Mouse (Mus musculus): ENCODE results near the gene Dnajc12.
"Not testable (repeated sequence)": the region's sequence is repeated elsewhere in the genome, so short reads cannot be mapped to it uniquely, and the experiment has no call there.

Gene Dnajc12

DNA sequence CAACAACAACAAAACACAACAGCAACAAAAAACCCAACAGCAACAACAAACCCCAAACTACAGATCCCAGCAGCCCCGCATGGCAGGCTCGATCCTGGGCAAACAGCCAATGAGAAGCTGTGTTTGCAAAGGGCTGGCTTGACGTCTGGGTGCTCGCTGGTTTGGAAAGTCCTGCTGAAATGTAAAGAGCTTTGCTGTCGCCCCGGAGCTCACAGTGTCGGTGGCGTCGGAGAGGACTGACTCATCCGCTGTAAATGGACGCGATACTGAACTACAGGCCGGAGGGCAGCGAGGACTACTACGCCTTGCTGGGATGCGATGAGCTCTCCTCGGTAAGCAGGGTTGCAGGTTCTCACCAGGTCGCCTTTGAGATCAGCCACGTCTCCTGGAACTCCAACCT is 4.2 kb downstream of the Dnajc12 start:
- DNase-seq (ENCODE audit: extremely low spot score) = peak; percentile 70

DNA sequence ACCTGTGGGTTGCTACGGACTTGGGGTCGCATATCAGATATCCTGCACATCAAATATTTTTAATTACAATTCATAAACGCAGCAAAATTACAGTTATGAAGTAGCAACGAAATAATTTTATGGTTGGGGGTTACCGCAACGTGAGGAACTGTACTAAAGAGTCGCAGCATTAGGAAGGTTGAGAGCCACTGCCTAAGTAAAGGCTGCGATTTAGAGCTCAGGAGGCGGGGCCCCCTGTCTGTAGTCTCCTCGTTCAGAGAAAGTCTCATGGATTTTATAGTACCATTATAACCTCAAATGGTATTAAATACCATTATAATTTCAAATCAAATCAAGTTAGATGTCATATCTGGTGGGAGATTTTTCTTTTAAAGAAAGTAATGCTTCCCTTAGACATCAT is 4.7 kb downstream of the Dnajc12 start:
- DNase-seq (ENCODE audit: extremely low spot score) = no peak

DNA sequence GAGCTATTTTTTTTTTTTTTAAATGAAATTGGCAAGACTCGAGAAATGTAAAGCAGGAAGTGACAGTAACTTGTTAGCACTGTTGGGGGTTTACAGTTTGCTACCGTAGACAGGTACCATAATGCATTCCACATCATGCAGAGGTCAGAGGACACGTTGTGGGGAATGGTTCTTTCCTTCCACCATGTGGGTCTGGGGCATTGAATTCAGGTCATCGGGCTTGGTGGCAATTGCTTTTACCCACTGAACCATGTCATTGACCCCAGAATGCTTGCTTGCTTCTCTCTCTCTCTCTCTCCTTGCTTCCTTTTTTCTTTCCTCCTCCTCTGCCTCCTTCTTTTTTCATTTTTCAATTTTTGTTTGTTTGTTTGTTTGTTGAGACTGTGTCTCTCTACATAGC is 6.7 kb downstream of the Dnajc12 start:
- no peak for DNase-seq (ENCODE audit: extremely low spot score)

DNA sequence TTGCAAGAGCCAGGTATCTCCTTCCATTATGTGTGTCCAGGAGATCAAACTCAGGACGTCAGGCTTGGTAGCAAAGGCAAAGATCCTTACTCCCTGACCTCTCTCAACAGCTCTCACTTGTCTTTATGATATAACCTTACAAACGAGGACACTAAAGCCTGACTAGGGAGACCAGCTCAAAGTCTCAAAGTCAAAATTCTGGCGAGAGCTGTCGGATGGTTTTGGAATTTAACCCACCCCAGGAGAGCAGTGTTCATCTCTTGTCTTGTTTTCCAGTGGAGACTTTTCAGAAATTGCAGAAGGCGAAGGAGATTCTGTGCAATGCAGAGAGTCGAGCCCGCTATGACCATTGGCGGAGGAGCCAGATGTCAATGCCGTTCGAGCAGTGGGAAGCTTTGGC is 14.7 kb downstream of the Dnajc12 start:
- DNase-seq (ENCODE audit: extremely low spot score) = no peak

DNA sequence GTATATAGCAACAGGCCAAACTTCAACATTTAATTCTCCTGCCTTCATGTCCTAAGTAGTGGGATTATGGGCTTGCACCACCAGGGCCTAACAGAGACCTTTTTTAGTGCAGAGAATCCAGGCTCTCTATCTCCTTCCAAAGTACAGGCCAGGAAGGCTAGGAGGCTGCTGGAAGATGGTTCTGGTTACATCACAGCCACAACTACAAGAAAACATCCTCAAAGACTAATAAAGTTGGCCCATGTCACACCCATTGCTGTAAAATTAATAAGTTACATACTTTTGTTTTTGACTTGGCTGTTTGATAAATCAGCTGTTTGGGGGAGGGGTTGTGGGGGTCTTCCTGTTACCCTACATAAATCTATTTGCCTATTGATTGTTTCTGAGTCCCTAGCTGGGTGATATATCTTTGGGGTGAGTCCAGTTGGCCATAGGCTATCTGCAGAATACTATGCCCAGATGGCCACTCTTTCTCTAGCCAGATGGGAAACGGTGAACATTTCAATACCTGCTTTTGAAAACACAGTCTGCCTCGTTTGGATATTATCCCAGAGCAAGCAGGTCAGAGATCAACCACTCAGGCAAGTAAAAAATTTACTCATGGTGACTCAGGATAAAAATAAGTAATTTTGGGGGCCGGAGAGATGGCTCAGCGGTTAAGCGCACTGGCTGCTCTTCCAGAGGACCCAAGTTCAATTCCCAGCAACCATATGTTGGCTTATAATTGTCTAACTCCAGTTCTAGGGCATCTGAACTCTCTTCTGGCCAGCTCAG is 20.7 kb downstream of the Dnajc12 start:
- DNase-seq (ENCODE audit: extremely low spot score) = no peak

DNA sequence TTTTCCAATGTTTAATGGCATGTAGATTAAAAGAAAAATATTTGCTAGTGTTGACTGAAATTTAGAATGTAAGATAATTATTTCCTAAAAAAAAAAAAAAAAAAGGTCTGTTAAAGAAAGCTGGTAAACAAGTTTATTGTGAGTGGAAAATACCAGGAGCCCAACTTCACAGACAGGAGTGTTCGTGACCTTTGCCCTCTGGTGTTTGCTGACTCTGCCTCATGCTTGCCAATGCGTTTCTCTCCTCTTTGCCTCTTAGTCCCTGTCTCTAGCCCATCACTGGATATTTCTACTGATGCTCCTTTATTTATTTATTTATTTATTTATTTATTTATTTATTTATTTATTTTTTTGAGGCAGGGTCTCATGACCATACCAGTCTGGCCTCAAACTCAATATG is 21.4 kb downstream of the Dnajc12 start:
- DNase-seq (ENCODE audit: extremely low spot score) = no peak

DNA sequence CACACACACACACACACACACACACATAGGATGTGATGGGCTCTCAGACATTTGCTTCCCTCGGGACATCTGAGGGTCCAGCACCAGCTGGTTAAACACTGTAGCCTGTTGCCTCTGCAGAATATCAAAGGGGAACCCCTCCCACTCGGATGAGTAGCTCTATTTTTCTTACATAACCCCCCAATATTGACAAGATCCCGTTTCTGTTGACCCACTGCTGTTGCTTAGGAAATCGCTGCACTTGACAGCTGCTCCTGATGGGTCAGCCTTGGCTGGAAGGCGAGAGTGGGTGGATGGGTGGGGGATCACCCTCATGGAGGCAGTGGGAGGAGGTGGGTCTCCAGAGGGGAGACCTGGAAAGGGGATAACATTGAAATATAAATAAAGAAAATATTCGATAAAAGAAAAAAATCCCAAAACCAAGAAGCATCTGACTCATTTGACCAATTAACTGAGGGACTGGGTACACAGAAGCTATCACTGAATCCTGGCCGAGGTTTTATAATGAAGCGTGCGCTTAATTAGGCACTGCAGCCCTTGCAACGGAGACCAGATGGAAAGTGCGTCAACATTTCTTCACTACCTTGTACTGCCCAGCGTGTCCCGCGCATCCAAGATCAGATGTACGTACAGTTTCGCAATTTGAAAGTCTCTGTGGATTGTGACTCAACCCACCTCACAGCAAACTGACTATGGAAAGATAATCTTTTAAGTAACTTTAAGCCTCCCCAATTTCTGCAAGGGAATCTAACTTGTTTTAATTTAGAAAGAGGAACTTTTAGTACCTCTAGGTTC is 28.1 kb downstream of the Dnajc12 start:
- no peak for DNase-seq (ENCODE audit: extremely low spot score)

DNA sequence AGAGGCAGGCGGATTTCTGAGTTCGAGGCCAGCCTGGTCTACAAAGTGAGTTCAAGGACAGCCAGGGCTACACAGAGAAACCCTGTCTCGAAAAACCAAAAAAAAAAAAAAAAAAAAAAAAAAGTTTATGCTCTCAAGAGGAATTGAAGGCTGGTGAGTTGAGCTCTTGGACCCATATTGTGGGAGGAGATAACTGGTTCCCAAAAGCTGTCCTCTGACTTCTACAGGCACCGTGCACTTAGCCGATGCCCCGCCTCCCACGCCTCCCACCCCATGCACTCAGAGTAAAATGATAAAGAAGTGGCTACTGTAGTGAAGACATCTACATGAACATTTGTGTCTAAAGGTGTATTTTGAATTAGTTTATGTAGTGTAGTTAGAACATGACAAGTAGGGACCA is 29.4 kb downstream of the Dnajc12 start:
- not testable (repeated sequence) for DNase-seq (ENCODE audit: extremely low spot score)

DNA sequence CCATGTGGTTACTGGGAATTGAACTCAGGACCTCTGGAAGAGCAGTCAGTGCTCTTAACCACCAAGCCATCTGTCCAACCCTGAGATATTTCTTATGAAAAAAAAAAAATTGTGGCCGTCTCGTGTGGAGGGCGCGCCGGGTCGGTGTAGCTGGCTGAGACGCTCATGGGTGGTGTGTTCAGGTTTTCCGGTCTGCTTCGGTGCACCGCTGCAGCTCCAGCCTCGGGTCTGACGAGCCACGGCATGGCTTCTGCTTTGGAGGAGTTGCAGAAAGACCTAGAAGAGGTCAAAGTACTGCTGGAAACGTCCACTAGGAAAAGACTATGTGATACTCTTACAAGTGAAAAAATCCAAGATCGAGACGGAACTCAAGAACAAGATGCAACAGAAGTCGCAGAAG is 30.5 kb downstream of the Dnajc12 start:
- DNase-seq (ENCODE audit: extremely low spot score) = no peak

DNA sequence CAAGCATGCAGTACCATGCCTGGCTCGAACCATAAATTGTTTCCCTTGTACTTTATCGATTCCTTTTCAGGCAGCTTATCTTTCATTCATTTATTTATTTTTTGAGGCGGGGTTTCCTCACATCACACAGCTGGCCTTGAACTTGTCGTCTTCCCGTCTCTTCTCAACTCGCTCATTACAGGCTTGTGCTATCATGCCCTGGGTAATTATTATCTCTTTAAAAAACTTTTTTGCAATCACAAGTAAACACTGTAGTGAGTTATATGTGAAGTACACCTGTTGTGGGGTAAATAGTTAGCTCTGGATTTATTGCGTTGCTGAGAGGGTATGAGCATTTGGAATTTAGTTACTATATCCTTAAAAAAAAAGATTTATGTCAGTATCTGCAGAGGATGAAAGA is 33.0 kb downstream of the Dnajc12 start:
- DNase-seq (ENCODE audit: extremely low spot score) = no peak

DNA sequence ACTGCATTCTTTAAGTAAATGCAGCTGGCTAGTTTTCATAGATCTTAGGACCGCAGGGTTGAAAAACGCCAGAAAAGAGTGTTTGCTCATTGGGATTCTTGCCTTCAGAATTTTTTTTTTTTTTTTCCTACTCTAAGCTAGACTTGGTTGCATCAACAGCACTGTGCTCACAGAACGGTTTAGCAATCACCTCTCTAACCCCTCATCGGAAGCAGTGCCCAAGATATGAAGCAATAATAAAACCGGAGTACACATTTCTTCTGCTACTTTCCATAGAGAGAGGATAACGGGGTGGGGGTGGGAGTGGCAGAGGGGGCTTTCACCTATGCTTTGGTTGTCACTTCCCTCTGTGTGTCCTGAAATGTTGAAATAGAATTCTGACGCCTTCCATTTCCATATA is 33.6 kb downstream of the Dnajc12 start:
- DNase-seq (ENCODE audit: extremely low spot score) = no peak

DNA sequence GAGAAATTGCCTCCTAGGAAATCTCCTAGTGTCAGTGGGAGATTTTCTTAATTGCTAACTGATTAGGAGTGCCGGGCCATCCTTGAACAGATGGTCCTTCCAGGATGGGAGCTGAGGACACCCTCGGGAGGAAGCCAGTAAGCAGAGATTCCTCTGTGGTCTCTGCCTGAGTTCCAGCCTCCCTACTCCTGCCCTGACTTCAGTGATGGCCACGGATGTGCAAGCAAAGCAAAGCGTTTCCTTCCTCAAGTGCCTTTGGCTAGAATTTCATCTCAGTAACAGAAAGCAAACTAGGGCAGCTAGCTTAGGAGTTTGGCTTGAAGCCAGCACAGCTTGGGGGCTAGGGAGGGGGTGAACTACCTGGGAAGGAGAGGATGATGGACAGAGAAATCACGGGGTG is 34.8 kb downstream of the Dnajc12 start:
- no peak for DNase-seq (ENCODE audit: extremely low spot score)

DNA sequence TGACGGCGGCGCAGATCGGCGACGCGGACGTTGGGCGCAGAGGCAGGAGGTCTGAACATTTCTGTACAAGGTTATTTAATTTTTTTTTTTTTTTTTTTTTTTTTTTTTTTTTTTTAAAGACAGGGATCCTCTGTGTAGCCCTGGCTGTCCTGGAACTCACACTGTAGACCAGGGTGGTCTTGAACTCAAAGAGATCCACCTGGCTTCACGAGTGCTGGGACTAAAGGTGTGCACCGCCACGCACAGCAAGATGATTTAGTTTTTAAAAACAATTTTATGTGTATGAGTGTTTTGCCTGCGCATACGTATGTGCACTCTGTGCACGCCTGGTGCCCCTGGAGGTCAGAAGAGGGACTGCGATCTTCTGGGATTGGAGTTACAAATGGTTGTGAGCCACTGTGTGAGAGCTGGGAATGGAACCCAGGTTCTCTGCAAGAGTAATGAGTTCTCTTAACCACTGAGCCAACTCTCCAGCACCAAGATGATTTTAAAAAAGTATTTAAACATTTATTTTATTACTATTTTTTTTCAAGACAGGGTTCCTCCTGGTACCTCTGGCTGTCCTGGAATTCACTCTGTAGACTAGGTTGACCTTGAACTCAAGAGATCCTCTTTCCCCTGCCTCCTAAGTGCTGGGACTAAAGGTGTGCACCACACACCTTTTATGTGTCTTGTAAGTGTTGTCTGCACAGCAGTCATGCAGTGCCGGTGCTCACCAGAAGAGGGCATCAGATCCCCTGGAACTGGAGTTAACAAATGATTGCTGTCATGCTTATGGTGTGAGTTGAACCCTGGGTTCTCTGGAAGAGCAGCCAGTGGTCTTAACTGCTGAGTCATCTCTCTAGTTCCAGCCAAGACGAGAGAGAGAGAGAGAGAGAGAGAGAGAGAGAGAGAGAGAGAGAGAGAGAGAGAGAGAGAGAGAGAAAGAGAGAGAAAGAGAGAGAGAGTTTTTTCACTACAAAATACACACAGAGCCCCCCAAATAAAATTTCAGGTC is 39.8 kb downstream of the Dnajc12 start, which contains the start of gene Gm7075:
Gene Gm7075 (minus strand): TSS at position 51 of the 997 bp plus-strand sequence.
- peak; percentile 41 for DNase-seq (ENCODE audit: extremely low spot score)

DNA sequence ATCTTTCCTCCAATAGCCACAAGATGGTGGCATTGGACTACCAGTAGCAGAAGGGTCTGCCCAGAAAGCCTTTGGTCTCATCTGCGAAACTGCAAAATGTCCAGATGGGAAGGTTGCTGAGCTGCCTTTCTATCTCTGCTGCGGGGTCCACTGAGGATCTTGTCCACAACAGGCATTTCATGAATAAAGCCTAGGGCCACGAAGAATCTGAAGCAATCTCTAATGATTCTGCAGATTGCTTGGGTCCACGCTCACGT is 40.4 kb downstream of the Dnajc12 start:
- DNase-seq (ENCODE audit: extremely low spot score) = no peak

DNA sequence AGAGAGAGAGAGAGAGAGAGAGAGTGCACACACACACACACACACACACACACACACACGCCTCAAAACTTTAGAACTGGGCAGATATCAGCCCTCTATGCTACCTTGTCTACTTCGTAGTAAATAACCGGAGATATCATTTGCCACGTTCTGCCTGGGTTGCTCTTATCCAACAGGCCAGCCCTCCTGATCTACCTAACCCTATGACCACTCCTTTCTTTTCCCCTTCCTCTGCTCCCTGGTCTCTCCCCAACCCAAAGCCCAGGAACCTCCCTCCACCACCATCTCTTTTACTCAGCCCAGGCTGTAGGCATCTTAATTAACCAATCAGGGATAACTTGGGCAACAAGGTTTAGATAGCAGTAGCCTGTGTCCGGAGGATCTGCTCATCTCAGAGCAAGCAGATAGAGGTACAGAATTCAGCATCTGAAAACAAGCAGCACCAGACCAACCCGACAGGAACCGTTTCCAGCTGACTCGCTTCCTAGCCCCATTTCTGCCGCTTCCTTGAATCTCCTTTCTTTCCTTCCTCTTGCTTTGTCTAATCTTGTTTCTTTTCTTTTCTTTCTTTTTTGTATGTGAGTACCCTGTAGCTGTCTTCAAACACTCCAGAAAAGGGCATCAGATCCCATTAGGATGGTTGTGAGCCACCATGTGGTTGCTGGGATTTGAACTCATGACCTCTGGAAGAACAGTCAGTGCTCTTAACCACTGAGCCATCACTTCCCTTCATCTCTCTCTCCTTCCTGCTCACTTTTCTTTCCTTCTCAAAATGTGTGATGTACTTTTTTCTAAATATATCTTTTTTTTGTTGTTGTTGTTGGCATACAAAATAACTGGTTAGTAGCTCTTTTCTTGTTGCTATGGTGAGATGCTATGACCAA is 41.6 kb downstream of the Dnajc12 start:
- no peak for DNase-seq (ENCODE audit: extremely low spot score)

DNA sequence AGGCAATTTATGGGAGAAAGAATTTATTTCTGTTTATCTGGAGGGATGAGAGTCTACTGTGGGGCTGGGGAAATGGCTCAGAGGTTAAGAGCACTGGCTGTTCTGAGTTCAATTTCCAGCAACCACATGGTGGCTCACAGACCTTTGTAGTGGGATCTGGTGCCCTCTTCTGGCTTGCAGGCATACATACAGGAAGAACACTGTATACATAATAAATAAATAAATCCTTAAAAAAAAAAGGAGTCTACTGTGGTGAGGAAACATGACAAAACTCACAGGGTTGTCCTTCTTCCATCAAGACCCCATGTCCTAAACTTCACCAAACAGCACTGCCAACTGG is 42.2 kb downstream of the Dnajc12 start:
- DNase-seq (ENCODE audit: extremely low spot score) = peak; percentile 13

DNA sequence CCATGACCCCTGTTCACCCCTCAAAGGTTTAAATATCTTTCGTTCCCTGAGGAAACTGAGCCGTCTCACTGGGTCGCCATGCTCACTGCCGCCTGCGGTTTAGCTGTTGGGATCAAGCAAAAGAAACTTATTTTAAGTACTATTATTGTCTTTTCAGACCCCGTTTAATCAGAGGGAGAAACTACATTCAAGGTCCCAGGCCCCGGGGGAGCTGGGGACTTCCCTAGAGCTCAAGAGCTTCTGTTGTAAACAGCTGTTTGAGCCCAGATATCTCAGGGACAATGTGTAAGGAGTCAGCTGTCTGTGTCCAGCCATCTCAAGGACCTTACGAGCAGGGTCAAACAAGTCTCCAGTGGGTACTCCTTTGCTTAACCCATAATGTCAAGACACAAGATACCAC is 44.9 kb downstream of the Dnajc12 start:
- no peak for DNase-seq (ENCODE audit: extremely low spot score)

DNA sequence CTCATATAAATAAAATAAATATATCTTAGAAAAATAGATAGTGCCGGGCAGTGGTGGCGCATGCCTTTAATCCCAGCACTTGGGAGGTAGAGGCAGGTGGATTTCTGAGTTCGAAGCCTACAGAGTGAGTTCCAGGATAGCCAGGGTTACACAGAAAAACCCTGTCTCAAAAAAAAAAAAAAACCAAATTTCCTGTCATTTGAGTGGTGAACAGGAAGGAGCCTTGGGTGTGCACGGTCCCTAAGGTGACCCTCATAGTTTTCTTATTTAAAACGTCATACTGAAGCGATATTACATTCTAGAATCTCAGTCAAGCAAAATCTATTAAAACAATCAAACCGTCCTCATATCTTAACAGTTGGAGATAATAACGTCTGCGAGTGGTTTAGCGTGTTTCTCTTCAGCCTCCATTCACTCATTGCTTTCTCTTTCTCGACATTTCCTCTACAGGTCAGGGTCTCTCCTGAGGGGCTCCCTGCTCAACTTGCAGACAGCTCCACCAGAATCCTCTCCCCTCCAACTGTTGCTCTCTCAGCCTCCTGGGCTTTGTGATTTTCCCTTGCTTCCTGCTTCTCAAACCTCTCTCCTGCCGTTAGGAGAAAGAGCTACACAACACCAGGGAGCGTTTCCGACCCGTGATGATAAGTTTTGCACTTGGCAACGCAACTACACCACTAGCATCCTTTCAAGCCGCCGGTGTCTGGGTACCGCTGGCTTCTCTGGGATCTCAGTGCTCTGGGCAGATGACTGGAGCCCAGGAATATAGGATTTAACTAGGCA is 46.2 kb downstream of the Dnajc12 start:
- peak; percentile 59 for DNase-seq (ENCODE audit: extremely low spot score)

DNA sequence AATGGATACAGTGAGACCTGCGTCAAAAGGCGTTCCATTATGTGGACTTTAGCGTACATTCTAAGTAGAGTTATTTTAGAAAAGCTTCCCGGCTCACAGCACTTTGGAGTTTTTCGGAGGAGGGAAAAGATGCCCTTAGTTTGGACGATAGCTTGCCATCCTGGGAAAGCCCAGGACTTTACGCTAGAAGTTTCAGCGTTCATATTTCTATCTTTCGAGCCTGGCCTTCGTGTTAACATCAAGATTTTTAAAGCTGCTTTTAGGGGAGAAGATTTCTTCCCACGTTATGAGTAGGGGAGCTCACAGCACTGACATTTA is 46.7 kb downstream of the Dnajc12 start:
- DNase-seq (ENCODE audit: extremely low spot score) = no peak

DNA sequence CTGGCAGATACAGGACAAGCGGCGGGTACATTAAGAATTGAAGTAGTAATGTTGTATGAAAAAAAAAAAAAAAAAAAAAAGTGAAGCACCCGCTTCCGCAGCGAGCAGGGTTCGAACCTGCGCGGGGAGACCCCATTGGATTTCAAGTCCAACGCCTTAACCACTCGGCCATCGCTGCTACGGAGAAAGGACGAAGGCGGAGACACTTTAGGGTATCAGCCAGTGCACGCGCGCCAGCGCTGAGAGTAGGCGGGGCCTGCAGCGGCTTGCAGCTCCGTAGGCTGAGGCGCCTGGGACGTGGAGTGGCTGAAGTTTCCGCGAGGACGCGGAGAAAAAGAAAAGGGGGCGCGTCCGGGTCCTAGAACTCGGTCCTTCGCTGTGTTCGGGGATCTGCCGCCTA is 47.1 kb downstream of the Dnajc12 start:
- peak; percentile 100 for DNase-seq (ENCODE audit: extremely low spot score)

DNA sequence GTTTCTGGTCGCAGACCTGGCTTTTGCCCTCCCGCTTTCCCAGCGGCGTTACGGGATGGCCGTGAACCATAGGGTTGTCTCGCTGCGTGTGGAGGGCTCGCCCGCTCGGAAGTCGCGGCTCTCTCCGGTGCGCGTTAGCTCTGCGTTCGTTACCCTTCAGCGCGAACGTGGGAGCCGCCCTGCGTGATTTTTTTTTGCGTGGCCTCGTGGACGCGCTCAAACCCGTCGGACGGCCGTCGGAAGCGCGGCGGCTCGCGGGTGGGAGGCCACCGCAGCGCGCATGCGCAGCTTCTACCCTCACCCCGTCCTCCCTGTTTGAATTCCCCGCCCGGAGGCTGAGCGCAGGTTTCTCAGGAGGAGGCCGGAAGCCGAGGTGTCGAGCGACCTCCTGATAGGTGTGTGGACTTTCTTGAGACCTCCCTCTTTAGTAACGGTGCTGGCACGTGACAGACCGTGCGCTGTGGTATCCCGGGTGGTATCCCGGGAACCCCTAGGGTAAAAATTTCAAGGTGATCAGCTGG is 47.6 kb downstream of the Dnajc12 start, which contains the start of gene Ctnna3:
Gene Ctnna3 (plus strand): TSS at position 314 of the 521 bp plus-strand sequence.
- DNase-seq (ENCODE audit: extremely low spot score) = peak; percentile 90

Data from embryo, embryonic 9.5 days (tissue).